Mouse (Mus musculus): ENCODE measurements around the gene Mnt. TPM values are rescaled to one million over a fixed set of nuclear protein-coding genes. Genes with fewer than 3 reads are reported as not detected.

Mnt gene
- polyA plus RNA-seq, 1 experiment from 2014 or later = 8.3 TPM

DNA sequence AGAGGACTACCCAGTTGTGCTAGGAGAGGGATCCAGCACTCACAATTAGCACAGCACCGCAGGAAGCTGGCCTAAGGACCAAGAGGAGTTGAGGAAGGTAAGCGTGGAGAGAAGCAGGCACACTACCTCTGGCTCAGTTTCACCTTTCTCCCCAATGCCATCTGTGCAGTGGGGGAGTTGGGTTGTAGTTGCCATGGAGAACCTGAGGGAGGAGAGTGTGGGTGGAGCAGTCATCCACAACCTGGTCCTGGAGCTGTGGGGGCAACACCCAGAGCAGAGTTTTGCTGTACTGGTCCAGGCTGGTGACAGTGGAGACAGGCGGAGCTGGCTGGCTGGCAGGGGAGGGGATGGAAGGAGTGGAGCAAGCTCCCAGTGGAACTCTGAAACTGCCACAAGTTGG lies 43.9 kb downstream of the Mnt start:
- Histone ChIP-seq H3K9me3 (ENCODE audit: control insufficient read depth, low read length) (no peaks in the 10 kb centered on the region), H3K36me3 (replicated peaks; ENCODE audit: control insufficient read depth, insufficient read depth) (no peaks in the 10 kb centered on the region), H3K27ac (no peak overlapping the region), H3K9ac (no peak overlapping the region), H3K4me1 (replicated peaks; ENCODE audit: control insufficient read depth, insufficient read depth, low read length) (peaks cover 37% of the 10 kb centered on the region), H3K4me2 (replicated peaks) (no peak overlapping the region), H3K4me3 (replicated peaks; ENCODE audit: low read length) (no peak overlapping the region), H3K27me3 (ENCODE audit: control insufficient read depth, insufficient read depth, low read length) (no peaks in the 10 kb centered on the region)
- ATAC-seq (ENCODE audit: low FRiP score) = no peak
- no peak for DNase-seq (ENCODE audit: low spot score)
- 71% methylated on average over 3 of the region's 3 CpGs for WGBS

GRCm38 (mm10) chr11:74876801-74877200 lies 46.1 kb downstream of the Mnt start:
- H3K4me2 ChIP-seq (replicated peaks) = peak overlapping the region; percentile 41
- DNase-seq (ENCODE audit: low spot score) (peak; percentile 77), ATAC-seq (ENCODE audit: low FRiP score) (peak; percentile 89)
- H3K27ac ChIP-seq = peak overlapping the region; percentile 53
- H3K36me3 ChIP-seq (replicated peaks; ENCODE audit: control insufficient read depth, insufficient read depth) = no peaks in the 10 kb centered on the region; the same call in 1 of the 2 replicates
- no peaks in the 10 kb centered on the region for H3K9me3 ChIP-seq (ENCODE audit: control insufficient read depth, low read length)
- H3K27me3 ChIP-seq (ENCODE audit: control insufficient read depth, insufficient read depth, low read length) = no peaks in the 10 kb centered on the region
- 1% methylated on average over 9 of the region's 9 CpGs for WGBS
- H3K4me3 ChIP-seq (replicated peaks; ENCODE audit: low read length) = no peak overlapping the region
- peaks cover 17% of the 10 kb centered on the region for H3K4me1 ChIP-seq (replicated peaks; ENCODE audit: control insufficient read depth, insufficient read depth, low read length)
- H3K9ac ChIP-seq = peak overlapping the region; percentile 1; the same call in 1 of the 2 replicates

DNA sequence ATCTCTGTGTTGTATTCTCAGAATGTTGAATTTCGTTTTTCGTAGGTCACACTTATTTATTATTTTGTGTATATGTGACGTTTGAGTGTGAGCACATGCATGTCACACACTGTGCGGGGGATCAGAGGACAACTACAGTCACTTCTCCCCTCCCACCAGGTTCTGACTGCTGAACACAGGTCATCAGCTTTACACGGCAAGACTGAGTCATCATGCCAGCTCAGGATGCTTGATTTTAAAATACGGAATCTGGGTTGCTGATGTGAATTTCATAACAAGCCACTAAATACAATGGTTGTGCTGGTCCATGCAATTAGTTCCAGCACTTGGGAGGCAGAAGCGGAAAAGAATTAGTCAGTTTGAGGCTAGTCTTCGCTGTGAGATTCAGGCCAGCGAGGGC lies 50.3 kb downstream of the Mnt start:
- Histone ChIP-seq H3K36me3 (replicated peaks; ENCODE audit: control insufficient read depth, insufficient read depth) (peaks cover 6% of the 10 kb centered on the region), H3K4me2 (replicated peaks) (no peak overlapping the region), H3K4me3 (replicated peaks; ENCODE audit: low read length) (no peak overlapping the region), H3K27ac (no peak overlapping the region), H3K9ac (no peak overlapping the region), H3K4me1 (replicated peaks; ENCODE audit: control insufficient read depth, insufficient read depth, low read length) (peaks cover 16% of the 10 kb centered on the region), H3K27me3 (ENCODE audit: control insufficient read depth, insufficient read depth, low read length) (no peaks in the 10 kb centered on the region), H3K9me3 (ENCODE audit: control insufficient read depth, low read length) (no peaks in the 10 kb centered on the region)
- 85% methylated on average over 9 of the region's 9 CpGs for WGBS
- DNase-seq (ENCODE audit: low spot score) (no peak), ATAC-seq (ENCODE audit: low FRiP score) (no peak)

- Histone ChIP-seq H3K36me3 (replicated peaks; ENCODE audit: control insufficient read depth, insufficient read depth) (peaks cover 6% of the 10 kb centered on the region), H3K27ac (peak overlapping the region; percentile 4; the same call in 1 of the 2 replicates), H3K9me3 (ENCODE audit: control insufficient read depth, low read length) (no peaks in the 10 kb centered on the region), H3K4me1 (replicated peaks; ENCODE audit: control insufficient read depth, insufficient read depth, low read length) (peaks cover 7% of the 10 kb centered on the region; the same call in 1 of the 2 replicates), H3K9ac (peak overlapping the region; percentile 34), H3K27me3 (ENCODE audit: control insufficient read depth, insufficient read depth, low read length) (no peaks in the 10 kb centered on the region), H3K4me3 (replicated peaks; ENCODE audit: low read length) (no peak overlapping the region), H3K4me2 (replicated peaks) (no peak overlapping the region)
- DNase-seq (ENCODE audit: low spot score) (no peak), ATAC-seq (ENCODE audit: low FRiP score) (no peak)
- WGBS = 51% methylated on average over 14 of the region's 14 CpGs
Observed at GRCm38 (mm10) chr11:74881979-74882378, 51.3 kb downstream of the Mnt start.

DNA sequence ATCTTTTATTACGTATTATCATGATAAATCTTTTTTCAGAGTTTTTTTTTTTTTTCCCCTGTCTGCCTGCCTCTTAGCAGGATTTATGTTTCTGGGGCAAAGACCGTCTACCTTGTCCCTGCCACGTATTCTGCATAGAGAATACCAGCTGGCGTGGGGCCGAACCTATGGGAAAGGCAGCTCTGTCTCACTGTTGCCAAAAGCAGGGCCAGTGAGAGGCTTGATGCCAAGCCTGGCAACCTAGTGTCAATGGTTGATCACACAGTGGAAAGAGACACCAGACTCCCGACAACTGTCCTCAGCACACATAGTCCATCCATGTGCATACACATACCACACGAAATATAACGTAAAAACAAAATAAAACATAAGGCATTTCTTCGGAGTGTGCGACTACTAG lies 52.4 kb downstream of the Mnt start:
- H3K4me2 ChIP-seq (replicated peaks) = no peak overlapping the region
- H3K4me3 ChIP-seq (replicated peaks; ENCODE audit: low read length) = no peak overlapping the region
- H3K9ac ChIP-seq = no peak overlapping the region
- H3K27ac ChIP-seq = no peak overlapping the region
- H3K36me3 ChIP-seq (replicated peaks; ENCODE audit: control insufficient read depth, insufficient read depth) = peaks cover 6% of the 10 kb centered on the region
- no peaks in the 10 kb centered on the region for H3K27me3 ChIP-seq (ENCODE audit: control insufficient read depth, insufficient read depth, low read length)
- DNase-seq (ENCODE audit: low spot score) = no peak
- ATAC-seq (ENCODE audit: low FRiP score) = no peak
- H3K4me1 ChIP-seq (replicated peaks; ENCODE audit: control insufficient read depth, insufficient read depth, low read length) = 0 out of 2 replicates have a peak, but pooled peaks cover 4% of the 10 kb centered on the region
- 87% methylated on average over 10 of the region's 10 CpGs for WGBS
- H3K9me3 ChIP-seq (ENCODE audit: control insufficient read depth, low read length) = no peaks in the 10 kb centered on the region

DNA sequence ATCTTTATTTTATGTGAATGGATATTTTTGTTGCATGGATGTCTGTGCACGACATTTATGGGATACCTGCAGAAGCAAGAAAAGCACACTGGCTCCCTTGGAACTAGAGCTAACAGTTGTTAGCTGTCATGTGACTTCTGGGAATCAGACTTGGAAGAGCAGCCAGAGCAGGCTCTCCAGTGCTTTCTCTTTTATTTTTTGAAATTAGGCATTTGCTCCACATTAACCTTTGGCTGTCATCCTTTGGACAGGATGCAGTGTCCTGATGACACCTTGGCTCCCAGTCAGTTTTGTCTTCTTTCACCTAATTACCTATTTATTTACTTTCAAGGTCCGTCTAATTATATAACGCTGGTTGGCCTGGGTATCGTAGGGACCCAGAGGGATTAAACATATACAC lies 63.9 kb downstream of the Mnt start:
- no peaks in the 10 kb centered on the region for H3K9me3 ChIP-seq (ENCODE audit: control insufficient read depth, low read length)
- ATAC-seq (ENCODE audit: low FRiP score) = no peak
- DNase-seq (ENCODE audit: low spot score) = no peak
- no peak overlapping the region for H3K9ac ChIP-seq
- no peak overlapping the region for H3K4me2 ChIP-seq (replicated peaks)
- no peak overlapping the region for H3K27ac ChIP-seq
- H3K4me3 ChIP-seq (replicated peaks; ENCODE audit: low read length) = no peak overlapping the region
- 0 out of 2 replicates have a peak, but pooled peaks cover 7% of the 10 kb centered on the region for H3K36me3 ChIP-seq (replicated peaks; ENCODE audit: control insufficient read depth, insufficient read depth)
- no peaks in the 10 kb centered on the region for H3K27me3 ChIP-seq (ENCODE audit: control insufficient read depth, insufficient read depth, low read length)
- 82% methylated on average over 4 of the region's 4 CpGs for WGBS
- H3K4me1 ChIP-seq (replicated peaks; ENCODE audit: control insufficient read depth, insufficient read depth, low read length) = peaks cover 15% of the 10 kb centered on the region; the same call in 1 of the 2 replicates

Small RNAs within 50 kb of the gene (microRNA-seq; reads per million reads assigned to microRNA genes)
- 1.5 reads per million for gene Mir6926

Other genes with a start within 250 kb of the Mnt start
- 11.2 and 12.0 TPM in 2 replicates for gene Rap1gap2, start 220.0 kb upstream of the Mnt start, polyA plus RNA-seq (2014; fragmentation: Nextera tagmentation; extraction: Ambion mirVana)
- gene Ccdc92b, start 211.3 kb upstream of the Mnt start, polyA plus RNA-seq (2014; fragmentation: Nextera tagmentation; extraction: Ambion mirVana) = 3.5 and 5.0 TPM in 2 replicates
- gene Cluh, start 181.4 kb upstream of the Mnt start, polyA plus RNA-seq (2014; fragmentation: Nextera tagmentation; extraction: Ambion mirVana) = 18.4 and 19.0 TPM in 2 replicates
- gene Pafah1b1, start 106.2 kb upstream of the Mnt start, polyA plus RNA-seq (2014; fragmentation: Nextera tagmentation; extraction: Ambion mirVana) = 110 and 111 TPM in 2 replicates
- gene Mettl16, start 60.1 kb upstream of the Mnt start, polyA plus RNA-seq (2014; fragmentation: Nextera tagmentation; extraction: Ambion mirVana) = 35.2 and 36.8 TPM in 2 replicates
- 23.7 and 28.9 TPM in 2 replicates for gene Sgsm2, start 66.1 kb downstream of the Mnt start, polyA plus RNA-seq (2014; fragmentation: Nextera tagmentation; extraction: Ambion mirVana)
- gene Tsr1, start 67.2 kb downstream of the Mnt start, polyA plus RNA-seq (2014; fragmentation: Nextera tagmentation; extraction: Ambion mirVana) = 32.1 and 33.1 TPM in 2 replicates
- gene Smg6, start 94.9 kb downstream of the Mnt start, polyA plus RNA-seq (2014; fragmentation: Nextera tagmentation; extraction: Ambion mirVana) = 12.8 and 14.0 TPM in 2 replicates
- 43.2 and 51.8 TPM in 2 replicates for gene Srr, start 95.0 kb downstream of the Mnt start, polyA plus RNA-seq (2014; fragmentation: Nextera tagmentation; extraction: Ambion mirVana)